Mouse (Mus musculus): ENCODE results near the gene Vav2.

The Vav2 gene

GRCm38 (mm10) chr2:27371450-27371849 lies 55.4 kb downstream of the Vav2 start:
- ATAC-seq (ENCODE audit: low TSS enrichment) = no peak

- no peak for ATAC-seq (ENCODE audit: low TSS enrichment)
These were observed 57.9 kb downstream of the Vav2 start for GRCm38 (mm10) chr2:27368980-27369379.

DNA sequence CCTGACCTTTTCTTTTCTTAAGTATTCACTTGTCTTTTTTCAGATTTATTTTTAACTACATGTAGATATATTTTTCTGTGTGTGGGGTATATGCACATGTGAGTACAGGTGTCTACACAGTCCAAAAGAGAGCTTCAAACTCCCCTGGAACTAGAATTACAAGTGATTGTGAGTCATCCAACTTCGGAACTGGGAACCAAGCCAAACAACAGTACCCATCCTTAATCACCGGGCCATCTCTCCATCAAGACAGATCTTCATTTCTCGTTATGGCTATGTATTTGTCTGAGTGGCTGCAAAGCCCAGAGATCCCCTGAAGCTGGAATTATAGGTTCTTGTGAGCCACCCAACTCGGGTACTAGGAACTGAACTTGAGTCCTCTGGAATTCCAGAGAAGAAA lies 61.5 kb downstream of the Vav2 start:
- no peak for ATAC-seq (ENCODE audit: low TSS enrichment)

DNA sequence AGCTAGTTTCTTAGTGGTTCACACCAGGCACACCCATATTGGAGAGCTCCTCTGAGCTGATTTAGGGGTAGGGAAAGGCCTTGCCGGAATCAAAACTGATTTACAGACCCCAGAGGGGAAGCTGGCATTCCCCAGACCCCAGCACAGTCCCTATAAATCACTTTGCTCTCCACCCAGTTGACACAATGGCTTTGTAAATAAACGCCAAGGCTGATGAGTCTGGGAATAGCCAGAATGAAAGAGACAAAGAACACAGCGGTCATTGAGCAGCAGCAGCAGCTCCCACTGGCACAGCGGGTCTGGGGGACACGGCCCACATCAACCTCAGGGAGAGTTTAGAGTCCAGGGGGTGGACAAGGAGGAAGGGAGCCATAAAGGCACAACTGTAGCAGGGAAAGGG lies 65.0 kb downstream of the Vav2 start:
- no peak for ATAC-seq (ENCODE audit: low TSS enrichment)

DNA sequence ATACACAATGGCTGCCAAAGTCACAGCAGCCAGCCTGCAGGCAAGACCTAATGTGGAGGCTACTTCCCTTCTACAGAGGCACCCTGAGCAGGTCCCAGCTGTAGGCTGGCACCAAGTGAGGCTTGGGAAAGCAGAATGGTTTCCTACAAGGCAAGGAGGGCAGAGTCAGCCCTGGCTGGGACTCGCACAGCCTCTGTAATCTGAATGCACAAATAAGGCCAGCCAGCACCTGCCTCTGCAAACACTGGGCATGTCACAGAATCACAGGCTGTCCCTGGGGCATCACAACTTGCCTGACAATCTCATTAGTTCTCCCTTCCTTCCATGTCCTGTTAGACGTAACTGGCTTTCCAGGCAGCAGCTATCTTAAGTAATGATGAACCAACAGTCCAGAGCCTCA lies 68.4 kb downstream of the Vav2 start:
- no peak for ATAC-seq (ENCODE audit: low TSS enrichment)

- ATAC-seq (ENCODE audit: low TSS enrichment) = no peak
These were observed 71.1 kb downstream of the Vav2 start for GRCm38 (mm10) chr2:27355684-27356083.

DNA sequence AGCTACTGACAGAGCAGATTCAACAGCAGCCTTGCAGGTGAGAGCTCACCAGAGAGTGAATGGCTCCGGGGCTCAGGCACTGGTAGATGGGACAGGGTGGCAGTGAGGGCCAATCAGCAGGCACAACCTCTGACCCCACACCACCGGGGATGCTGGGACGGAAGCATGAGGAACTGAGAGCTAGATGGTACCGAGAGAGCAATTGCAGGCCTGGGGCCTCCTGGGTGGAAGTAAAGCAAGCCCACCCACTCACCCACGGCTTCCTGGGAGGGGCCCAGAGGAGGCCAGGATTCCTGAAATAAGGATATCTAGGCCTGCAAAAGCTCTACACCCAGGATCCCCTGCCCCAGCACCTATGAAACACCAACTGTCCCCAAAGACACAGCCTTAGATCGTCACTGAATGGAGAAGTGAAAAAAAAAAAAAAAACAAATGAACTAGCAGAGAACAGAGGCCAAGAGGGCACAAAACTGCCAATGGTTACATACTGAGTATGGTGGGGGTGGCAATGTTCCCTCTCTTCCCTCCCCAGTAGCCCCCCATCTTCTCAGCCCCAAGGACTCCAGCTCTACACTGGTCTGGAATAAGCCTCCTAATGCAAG lies 72.1 kb downstream of the Vav2 start:
- no peak for ATAC-seq (ENCODE audit: low TSS enrichment)

DNA sequence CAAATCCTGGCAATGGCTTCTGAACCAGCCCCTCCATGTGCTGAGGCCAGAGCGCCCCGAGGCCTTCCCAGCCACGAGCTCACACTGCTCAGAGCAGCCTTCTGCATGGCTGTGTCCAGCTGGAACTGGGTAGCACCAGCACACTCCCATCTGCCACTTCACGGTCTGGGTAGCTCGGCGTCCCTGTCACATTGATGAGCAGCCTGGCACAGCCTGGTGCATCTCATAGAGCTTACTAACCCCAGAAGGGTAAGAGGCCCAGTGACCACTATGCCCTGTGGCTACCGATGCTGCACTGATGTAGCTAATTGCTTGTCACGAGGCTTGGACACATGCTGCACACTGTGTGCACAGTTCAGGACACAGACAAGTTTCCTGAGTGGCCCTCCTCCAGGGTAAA lies 74.1 kb downstream of the Vav2 start:
- ATAC-seq (ENCODE audit: low TSS enrichment) = no peak

DNA sequence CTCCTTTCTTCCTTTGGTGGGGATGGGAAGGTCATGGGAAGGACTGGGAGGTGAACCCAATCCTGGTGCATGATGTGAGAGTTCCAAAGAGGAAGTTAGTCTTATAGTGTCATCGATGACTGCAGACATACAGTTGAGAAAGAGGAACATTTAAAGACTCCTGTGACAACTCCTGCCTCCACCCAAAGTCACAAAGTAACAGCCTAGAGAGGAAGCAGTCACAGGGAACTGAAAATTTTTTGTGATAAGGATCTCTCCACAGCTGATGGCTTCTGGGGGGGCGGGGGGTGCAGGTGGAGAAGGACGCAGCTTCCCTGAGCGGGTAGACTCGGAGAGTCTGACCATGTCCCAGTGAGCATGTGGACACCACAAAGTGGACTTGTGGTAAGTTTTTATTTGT lies 76.5 kb downstream of the Vav2 start:
- ATAC-seq (ENCODE audit: low TSS enrichment) = no peak

DNA sequence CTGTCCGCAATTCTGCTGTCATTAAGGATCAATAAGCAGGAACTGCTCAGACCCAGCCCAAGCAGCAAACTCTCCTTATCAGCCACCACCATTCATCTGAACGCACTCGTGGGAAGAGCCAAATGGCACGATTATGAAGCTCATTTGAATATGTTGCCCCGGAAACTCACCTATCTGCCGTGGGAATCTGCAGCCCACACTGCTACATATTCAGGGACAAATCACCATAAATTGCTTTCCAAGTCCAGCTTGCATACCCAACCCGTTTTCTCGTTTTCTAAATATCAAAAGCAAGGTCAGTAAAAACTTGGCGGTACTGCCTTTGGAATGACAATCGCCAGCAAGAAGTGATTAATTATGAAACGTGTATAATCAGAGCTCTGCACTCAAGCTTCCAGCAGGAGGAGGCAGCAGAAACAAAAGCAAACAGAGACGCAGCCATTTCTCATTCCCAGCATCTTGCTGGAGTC lies 82.8 kb downstream of the Vav2 start:
- peak; percentile 47; the same call in 1 of the 2 replicates for ATAC-seq (ENCODE audit: low TSS enrichment)

GRCm38 (mm10) chr2:27340682-27341081 lies 86.2 kb downstream of the Vav2 start:
- no peak for ATAC-seq (ENCODE audit: low TSS enrichment)

DNA sequence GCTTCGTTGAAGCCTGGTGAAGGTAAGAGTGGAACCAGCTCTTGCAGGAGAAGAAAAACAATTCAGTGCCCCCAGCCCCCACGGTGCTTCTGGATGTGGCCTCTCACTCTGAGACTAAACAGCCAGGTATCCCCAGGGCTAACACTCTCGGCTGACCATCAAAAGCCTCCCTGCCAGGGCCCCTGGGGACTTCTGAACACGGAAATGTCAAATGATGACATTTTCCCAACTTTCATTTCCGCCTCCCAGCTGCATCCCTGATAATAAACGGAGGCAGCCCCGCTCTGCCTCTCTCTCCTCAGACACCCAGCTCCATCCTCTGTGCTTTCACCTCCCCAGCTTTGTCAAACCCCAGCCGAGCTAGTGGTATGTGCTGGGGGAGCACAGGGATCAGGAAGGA lies 87.8 kb downstream of the Vav2 start:
- no peak for ATAC-seq (ENCODE audit: low TSS enrichment)

- no peak for ATAC-seq (ENCODE audit: low TSS enrichment)
These were observed 89.6 kb downstream of the Vav2 start for GRCm38 (mm10) chr2:27337261-27337660.

GRCm38 (mm10) chr2:27336600-27336999 lies 90.2 kb downstream of the Vav2 start:
- 0 out of 2 replicates have a peak, but pooled peaks have one; percentile 9 for ATAC-seq (ENCODE audit: low TSS enrichment)

DNA sequence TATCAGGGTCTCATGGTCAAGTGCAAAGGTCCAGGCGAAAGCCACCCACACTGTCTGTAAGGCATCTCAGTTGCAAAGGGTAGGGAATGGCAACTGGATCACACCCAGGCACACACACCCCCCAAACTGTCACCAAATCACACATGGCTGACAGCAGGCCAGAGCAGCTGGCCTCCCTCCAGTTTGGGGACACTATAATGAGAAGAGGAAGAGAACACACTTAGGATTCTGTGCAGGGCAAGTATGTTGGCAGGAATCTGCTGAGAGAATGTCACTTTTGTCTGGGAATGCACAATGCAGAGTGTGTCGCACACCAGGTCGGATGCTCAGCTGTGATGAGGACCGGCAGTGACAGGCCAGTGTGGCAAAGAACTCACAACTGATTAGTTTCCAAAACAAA lies 92.0 kb downstream of the Vav2 start:
- ATAC-seq (ENCODE audit: low TSS enrichment) = peak; percentile 44; the same call in 1 of the 2 replicates

DNA sequence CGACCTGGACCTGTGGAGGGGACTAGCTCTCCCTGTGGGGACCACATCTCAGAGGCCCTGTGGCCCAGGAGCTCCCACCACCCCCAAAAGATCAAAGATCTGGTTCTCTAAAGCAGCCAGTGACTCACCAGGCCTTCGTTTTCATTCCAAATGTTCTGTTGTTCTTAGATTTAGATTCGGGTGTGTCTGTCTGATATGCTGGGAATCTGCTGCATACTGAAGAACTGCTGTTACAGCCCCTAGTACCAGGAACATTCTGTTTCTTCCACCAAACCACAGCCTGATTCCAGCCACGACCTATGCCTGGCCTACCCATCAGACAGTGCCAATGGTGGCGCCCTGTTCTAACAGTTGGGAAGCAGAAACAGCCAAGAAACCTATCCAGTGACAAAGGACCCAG lies 95.3 kb downstream of the Vav2 start:
- no peak for ATAC-seq (ENCODE audit: low TSS enrichment)

DNA sequence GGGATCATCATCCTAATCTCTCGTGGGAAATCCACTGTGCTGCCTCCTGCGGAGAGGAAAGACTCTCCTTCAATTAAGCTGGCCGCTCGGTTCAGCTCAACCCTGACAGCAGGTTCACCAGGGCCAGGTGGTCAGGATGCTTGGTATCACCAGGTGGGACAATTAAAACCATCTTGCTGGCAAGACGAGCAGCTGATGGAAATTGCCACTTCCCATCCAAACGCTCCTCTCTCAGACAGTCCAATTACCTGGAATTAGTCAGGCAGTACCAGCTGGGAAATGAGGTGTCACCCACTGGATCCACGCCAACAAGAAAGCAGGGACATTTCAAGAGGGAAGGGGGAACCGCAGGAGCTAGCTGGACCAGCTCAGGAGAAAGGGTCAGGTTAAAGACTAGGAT lies 96.4 kb downstream of the Vav2 start:
- ATAC-seq (ENCODE audit: low TSS enrichment) = no peak

DNA sequence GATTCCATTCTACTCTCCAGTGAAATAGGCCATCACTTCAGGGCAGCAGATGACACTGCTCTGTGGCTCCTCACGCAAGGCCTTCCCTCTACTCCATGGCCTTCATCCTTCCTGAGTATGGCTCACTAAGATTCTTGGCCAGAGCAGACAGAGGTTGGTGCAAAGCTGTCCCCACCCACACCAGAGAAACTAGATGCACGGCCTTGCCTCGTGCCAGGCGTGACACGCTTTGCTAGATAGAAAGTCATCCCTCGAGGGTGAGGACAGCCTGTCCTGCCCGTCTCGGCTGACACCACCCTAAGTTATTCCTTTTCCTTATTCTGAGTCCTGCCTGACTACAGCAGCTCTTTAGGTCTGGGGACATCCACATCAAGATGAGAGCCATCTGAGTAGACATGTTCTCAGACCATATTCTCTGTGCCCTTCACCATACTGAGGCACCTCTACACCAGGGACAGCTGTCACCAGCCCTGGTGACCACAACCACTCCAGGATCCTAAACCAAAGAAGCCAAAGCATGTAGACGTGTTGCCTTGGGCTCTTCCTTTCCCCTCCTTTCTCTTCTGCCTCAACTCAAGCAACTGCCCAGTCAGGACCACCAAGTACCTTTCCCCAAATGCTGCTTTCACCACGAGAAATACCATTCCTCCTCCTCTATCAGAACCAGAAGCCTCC lies 97.3 kb downstream of the Vav2 start:
- no peak for ATAC-seq (ENCODE audit: low TSS enrichment)

DNA sequence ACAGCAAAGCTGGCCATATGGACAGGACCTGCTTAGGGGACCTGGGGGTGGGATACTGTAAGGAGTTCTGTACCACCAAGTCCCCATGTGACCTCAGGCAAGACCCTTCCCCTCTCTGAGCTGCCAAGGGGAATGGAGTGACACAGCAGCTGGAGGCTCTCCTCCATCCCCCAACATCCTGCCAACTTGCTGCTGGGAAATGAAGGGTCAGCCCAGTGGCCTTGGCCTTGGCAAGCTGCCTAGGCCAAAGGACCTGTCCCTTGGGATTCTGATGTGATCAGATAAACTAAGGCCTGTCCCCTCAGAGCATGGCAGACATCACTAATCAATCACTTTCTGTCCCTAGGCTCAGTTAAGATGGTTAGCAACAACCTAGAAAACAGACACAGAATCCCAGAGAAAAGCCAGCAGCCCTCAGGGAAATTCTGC lies 98.2 kb downstream of the Vav2 start:
- ATAC-seq (ENCODE audit: low TSS enrichment) = no peak

GRCm38 (mm10) chr2:27327886-27328285 lies 98.9 kb downstream of the Vav2 start:
- no peak for ATAC-seq (ENCODE audit: low TSS enrichment)

DNA sequence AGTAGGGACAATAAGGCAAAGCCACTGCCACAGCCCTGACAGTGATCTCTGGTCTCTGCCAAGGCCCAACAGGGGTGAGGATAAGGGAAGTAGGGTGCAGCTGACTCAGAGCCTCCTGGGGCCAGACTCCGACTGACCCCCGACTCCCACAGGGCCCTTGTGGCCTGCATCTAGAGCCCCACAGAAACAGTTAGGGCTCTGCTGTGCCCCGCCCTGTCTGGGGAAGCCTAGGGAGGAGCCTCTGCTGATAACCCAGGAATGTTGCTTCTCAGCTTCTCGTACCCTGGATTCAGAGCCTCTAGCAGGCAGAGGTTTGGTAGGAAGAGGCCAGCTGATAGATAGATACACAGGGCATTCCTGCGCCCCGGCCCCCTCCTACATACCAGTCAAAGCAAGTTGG lies 99.8 kb downstream of the Vav2 start:
- ATAC-seq (ENCODE audit: low TSS enrichment) = no peak

DNA sequence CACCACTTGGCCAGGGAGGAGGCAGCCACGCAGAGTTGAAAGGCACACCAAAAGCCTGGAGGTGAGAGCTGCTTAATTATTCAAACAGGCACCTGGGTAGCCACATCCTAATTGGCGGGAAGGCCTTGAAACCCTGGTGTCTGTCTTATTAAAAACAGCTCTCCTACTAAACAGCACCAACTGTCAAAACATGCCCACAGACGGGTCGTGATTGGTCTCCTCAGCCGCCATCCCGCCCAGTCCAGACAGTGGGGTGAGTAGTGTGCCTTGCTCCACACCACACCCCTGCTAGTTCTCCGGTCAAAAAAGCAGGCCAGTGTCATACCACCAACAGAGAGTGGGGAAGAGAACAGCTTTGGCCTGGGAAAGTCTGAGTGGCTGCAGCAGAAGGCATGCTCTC lies 100.5 kb downstream of the Vav2 start:
- no peak for ATAC-seq (ENCODE audit: low TSS enrichment)

DNA sequence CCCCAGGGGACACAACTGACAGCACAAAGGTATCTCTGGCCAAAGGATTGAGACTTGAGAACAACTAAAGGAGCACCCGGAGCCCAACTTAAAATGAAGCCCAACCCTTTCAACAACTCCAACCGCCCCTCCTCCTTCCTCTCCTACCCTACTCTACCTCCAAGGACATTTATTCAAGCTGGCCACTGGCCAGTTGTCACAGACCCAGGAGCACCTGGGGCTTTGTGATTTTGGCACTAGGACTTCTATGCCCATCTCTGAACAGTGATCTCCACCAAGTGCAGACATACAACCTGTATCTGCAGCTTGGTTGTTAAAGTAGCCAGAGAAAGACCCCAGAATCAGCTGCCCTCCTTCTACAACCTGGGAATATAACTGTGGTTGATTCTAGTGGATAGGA lies 102.1 kb downstream of the Vav2 start:
- ATAC-seq (ENCODE audit: low TSS enrichment) = no peak

DNA sequence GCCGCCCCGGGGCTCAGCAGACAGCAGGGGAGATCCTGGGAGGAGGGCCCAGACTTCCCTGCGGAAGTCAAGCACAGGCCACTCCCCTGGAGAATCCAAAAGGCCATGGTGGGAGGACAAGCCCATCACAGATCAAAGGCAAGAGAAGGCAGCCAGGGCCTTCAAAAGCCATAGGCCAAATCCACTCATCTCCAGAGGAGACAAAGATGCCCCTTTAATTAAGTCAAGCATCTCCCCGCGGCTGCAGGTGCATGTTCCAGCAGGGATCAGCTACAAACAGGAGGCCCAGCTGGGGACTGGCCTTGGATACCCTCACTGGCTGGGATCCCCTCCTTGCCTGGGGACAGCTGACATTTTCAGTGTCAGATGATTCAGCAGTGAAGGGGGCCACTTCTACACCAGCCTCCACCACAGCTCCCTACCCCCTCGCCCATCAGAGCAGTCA lies 105.4 kb downstream of the Vav2 start:
- no peak for ATAC-seq (ENCODE audit: low TSS enrichment)
